Comparison of ENCODE assay signal across 20 mouse cellular contexts in the genomic region with DNA sequence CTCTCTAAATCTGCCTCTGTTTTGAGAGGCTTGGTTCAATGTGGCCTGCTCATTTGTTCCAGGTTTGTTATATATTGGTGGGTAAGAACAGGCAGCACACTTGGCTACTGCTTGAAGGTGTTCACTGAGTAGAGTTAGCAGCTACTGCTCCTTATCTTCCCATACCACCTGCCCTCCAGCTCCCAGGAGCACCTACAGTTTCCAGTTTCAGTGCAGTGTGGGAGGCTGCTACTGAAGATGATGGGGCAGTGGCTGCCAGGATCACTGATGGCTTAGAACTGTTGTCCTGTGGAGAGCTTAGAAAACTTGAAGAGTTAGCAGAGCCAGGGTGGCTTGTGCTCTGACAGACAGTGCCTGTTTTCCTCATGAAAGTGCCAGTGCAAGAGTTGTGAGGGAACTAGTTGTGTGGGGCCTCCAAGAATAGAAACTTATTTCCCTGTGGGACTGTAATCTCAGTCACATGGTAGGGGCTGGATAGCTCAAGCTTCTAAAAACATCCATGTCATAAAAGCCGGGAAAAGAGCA. TPM values are rescaled to one million over a fixed set of nuclear protein-coding genes. Genes with fewer than 3 reads are reported as not detected.
A peak's percentile ranks its signal among the peaks of the same experiment; 100 is the strongest.
DNase-seq lines count a peak whose midpoint lies in the region; ATAC-seq lines count a peak whose summit lies in the region.
"Had no signal": no experiment of that assay in that cellular context is flagged by ENCODE, and none has a peak within 500 bp of the region (broad histone marks: within the 10 kb centered on the region; RNA-seq: fewer than 3 reads in every experiment).

No protein-coding gene starts in this region.

- H3K4me2 ChIP-seq in heart, embryonic 11.5 days, result no peak overlapping the region
- H3K4me2 ChIP-seq in heart, embryonic 12.5 days, result no peak overlapping the region
- peak overlapping the region; percentile 21; the same call in 1 of the 2 replicates for H3K4me2 ChIP-seq in liver, embryonic 12.5 days
- H3K4me2 ChIP-seq: embryonic facial prominence, embryonic 13.5 days; hindbrain, embryonic 15.5 days; neural tube, embryonic 13.5 days had no signal

- 71% methylated on average over 1 of the region's 1 CpGs for WGBS in heart, embryonic 11.5 days (ENCODE audit: insufficient replicate concordance)
- WGBS in heart, embryonic 12.5 days, result 54% methylated on average over 1 of the region's 1 CpGs
- 59% methylated on average over 1 of the region's 1 CpGs for WGBS in liver, embryonic 12.5 days (ENCODE audit: insufficient replicate concordance)

- H3K4me3 ChIP-seq in heart, embryonic 11.5 days (ENCODE audit: low read depth, low read length), result no peak overlapping the region
- no peak overlapping the region for H3K4me3 ChIP-seq in heart, embryonic 12.5 days
- H3K4me3 ChIP-seq in liver, embryonic 12.5 days, result no peak overlapping the region
- H3K4me3 ChIP-seq: embryonic facial prominence, embryonic 13.5 days; hindbrain, embryonic 15.5 days; neural tube, embryonic 13.5 days had no signal

- no peak for ATAC-seq in heart, embryonic 11.5 days (replicated peaks; ENCODE audit: insufficient number of reproducible peaks, low FRiP score, low TSS enrichment)
- no peak for ATAC-seq in heart, embryonic 12.5 days (ENCODE audit: insufficient number of reproducible peaks, low FRiP score)
- peak; percentile 93 for ATAC-seq in liver, embryonic 12.5 days

- H3K4me1 ChIP-seq in heart, embryonic 11.5 days (ENCODE audit: control insufficient read depth, insufficient read depth, low read length), result peaks cover 10% of the 10 kb centered on the region; the same call in 1 of the 2 replicates
- peaks cover 16% of the 10 kb centered on the region for H3K4me1 ChIP-seq in heart, embryonic 12.5 days (replicated peaks)
- H3K4me1 ChIP-seq in liver, embryonic 12.5 days, result peaks cover 9% of the 10 kb centered on the region
- H3K4me1 ChIP-seq: embryonic facial prominence, embryonic 13.5 days; hindbrain, embryonic 15.5 days; neural tube, embryonic 13.5 days had no signal

- H3K27ac ChIP-seq in heart, embryonic 11.5 days (ENCODE audit: low read depth, low read length), result peak overlapping the region; percentile 35; the same call in 1 of the 2 replicates
- peak overlapping the region; percentile 74 for H3K27ac ChIP-seq in heart, embryonic 12.5 days (ENCODE audit: poor library complexity, severe bottlenecking)
- peak overlapping the region; percentile 53 for H3K27ac ChIP-seq in liver, embryonic 12.5 days
- H3K27ac ChIP-seq: embryonic facial prominence, embryonic 13.5 days; hindbrain, embryonic 15.5 days; neural tube, embryonic 13.5 days had no signal

- no peaks in the 10 kb centered on the region for H3K27me3 ChIP-seq in heart, embryonic 11.5 days (ENCODE audit: control insufficient read depth, insufficient read depth, low read length)
- H3K27me3 ChIP-seq in heart, embryonic 12.5 days (replicated peaks), result no peaks in the 10 kb centered on the region
- H3K27me3 ChIP-seq in liver, embryonic 12.5 days (replicated peaks), result no peaks in the 10 kb centered on the region
- H3K27me3 ChIP-seq: embryonic facial prominence, embryonic 13.5 days; hindbrain, embryonic 15.5 days; neural tube, embryonic 13.5 days had no signal

- no peak overlapping the region for H3K9ac ChIP-seq in heart, embryonic 11.5 days (ENCODE audit: low read depth, low read length)
- H3K9ac ChIP-seq in heart, embryonic 12.5 days, result 0 out of 2 replicates have a peak overlapping the region, but pooled peaks have one; percentile 33
- H3K9ac ChIP-seq in liver, embryonic 12.5 days, result no peak overlapping the region
- H3K9ac ChIP-seq: embryonic facial prominence, embryonic 13.5 days; hindbrain, embryonic 15.5 days; neural tube, embryonic 13.5 days had no signal

- H3K9me3 ChIP-seq in heart, embryonic 11.5 days (replicated peaks; ENCODE audit: control insufficient read depth, low read length), result no peaks in the 10 kb centered on the region
- H3K9me3 ChIP-seq in heart, embryonic 12.5 days (replicated peaks), result no peaks in the 10 kb centered on the region
- no peaks in the 10 kb centered on the region for H3K9me3 ChIP-seq in liver, embryonic 12.5 days (replicated peaks)
- H3K9me3 ChIP-seq: embryonic facial prominence, embryonic 13.5 days; hindbrain, embryonic 15.5 days; neural tube, embryonic 13.5 days had no signal

- peaks cover 23% of the 10 kb centered on the region for H3K36me3 ChIP-seq in heart, embryonic 11.5 days (ENCODE audit: control insufficient read depth, insufficient read depth, low read length)
- peaks cover 67% of the 10 kb centered on the region for H3K36me3 ChIP-seq in heart, embryonic 12.5 days
- peaks cover 83% of the 10 kb centered on the region for H3K36me3 ChIP-seq in liver, embryonic 12.5 days

- no peak for DNase-seq in heart, postnatal 14 days
- no peak for DNase-seq in cerebellum, adult 8-10 months
- DNase-seq in frontal cortex, postnatal 36 days (ENCODE audit: low spot score in 2 of 2), result no peak
- no peak for DNase-seq in T-cell, adult 2 months (ENCODE audit: low spot score)
- DNase-seq: adrenal gland, postnatal 14 days; cerebellum, adult 11 months; kidney, adult 8-10 months; kidney, postnatal 4 days; left cerebral cortex, postnatal 4 days; lung, adult 2 months; right cerebral cortex, postnatal 4 days had no signal

- intact Hi-C loops in heart, postnatal 14 days (cut with DNase I), result no loop called here

RNA-seq across cellular contexts. Expression of a gene that starts 1.8 kb away (rescaled TPM):
- 0.23 and 0.73 TPM in 2 replicates for polyA plus RNA-seq in heart, embryonic 11.5 days (2014; fragmentation: Nextera tagmentation; extraction: Ambion mirVana)
- total RNA-seq in heart, postnatal 14 days (2021), result under 1 TPM; 0.33 to 0.37 TPM
- polyA plus RNA-seq in heart, embryonic 12.5 days (2016; fragmentation: Nextera tagmentation; extraction: Ambion mirVana), result 0.11 TPM in 1 of 2 replicates, not detected in the other
- polyA plus RNA-seq in liver, embryonic 12.5 days (2016; fragmentation: Nextera tagmentation; extraction: Ambion mirVana), result not detected in 2 replicates
- total RNA-seq: common myeloid progenitor, adult 5-6 weeks had no signal

RNA-seq across cellular contexts. Expression of a gene that starts 13.1 kb away (rescaled TPM):
- 6.3 and 6.9 TPM in 2 replicates for polyA plus RNA-seq in heart, embryonic 11.5 days (2014; fragmentation: Nextera tagmentation; extraction: Ambion mirVana)
- total RNA-seq in heart, postnatal 14 days (2021), result 10 to 100 TPM in 1 of 2 experiments, 1 to 10 TPM in 1; 9.6 to 11.3 TPM
- polyA plus RNA-seq in heart, embryonic 12.5 days (2016; fragmentation: Nextera tagmentation; extraction: Ambion mirVana), result 9.5 and 9.9 TPM in 2 replicates
- 9.8 and 10.9 TPM in 2 replicates for polyA plus RNA-seq in liver, embryonic 12.5 days (2016; fragmentation: Nextera tagmentation; extraction: Ambion mirVana)

RNA-seq across cellular contexts. Expression of a gene that starts 32.4 kb away (rescaled TPM):
- 0.94 and 2.1 TPM in 2 replicates for polyA plus RNA-seq in heart, embryonic 11.5 days (2014; fragmentation: Nextera tagmentation; extraction: Ambion mirVana)
- total RNA-seq in heart, postnatal 14 days (2021), result 1 to 10 TPM; 1.2 to 1.4 TPM
- polyA plus RNA-seq in heart, embryonic 12.5 days (2016; fragmentation: Nextera tagmentation; extraction: Ambion mirVana), result 2.0 and 2.8 TPM in 2 replicates
- polyA plus RNA-seq in liver, embryonic 12.5 days (2016; fragmentation: Nextera tagmentation; extraction: Ambion mirVana), result 0.21 and 0.26 TPM in 2 replicates
- total RNA-seq: megakaryocyte, adult 5-6 weeks had no signal
- polyA plus RNA-seq: C2C12 had no signal

RNA-seq across cellular contexts. Expression of a gene that starts 39.3 kb away (rescaled TPM):
- polyA plus RNA-seq in heart, embryonic 11.5 days (2014; fragmentation: Nextera tagmentation; extraction: Ambion mirVana), result 2.2 and 2.5 TPM in 2 replicates
- total RNA-seq in heart, postnatal 14 days (2021), result 10 to 100 TPM in 1 of 2 experiments, 1 to 10 TPM in 1; 9.7 to 11.6 TPM
- 3.0 and 3.7 TPM in 2 replicates for polyA plus RNA-seq in heart, embryonic 12.5 days (2016; fragmentation: Nextera tagmentation; extraction: Ambion mirVana)
- polyA plus RNA-seq in liver, embryonic 12.5 days (2016; fragmentation: Nextera tagmentation; extraction: Ambion mirVana), result 0.35 and 0.45 TPM in 2 replicates
